Mouse (Mus musculus) ZHBTc4 (cell line): ENCODE data around the gene Bclaf3.

Experiments
- DNase-seq: peaks from one replicate; pipeline ENCODE4 v3.0.0-alpha.2; 2011; ENCODE audit warnings: low read depth, low spot score

Bclaf3 gene

DNA sequence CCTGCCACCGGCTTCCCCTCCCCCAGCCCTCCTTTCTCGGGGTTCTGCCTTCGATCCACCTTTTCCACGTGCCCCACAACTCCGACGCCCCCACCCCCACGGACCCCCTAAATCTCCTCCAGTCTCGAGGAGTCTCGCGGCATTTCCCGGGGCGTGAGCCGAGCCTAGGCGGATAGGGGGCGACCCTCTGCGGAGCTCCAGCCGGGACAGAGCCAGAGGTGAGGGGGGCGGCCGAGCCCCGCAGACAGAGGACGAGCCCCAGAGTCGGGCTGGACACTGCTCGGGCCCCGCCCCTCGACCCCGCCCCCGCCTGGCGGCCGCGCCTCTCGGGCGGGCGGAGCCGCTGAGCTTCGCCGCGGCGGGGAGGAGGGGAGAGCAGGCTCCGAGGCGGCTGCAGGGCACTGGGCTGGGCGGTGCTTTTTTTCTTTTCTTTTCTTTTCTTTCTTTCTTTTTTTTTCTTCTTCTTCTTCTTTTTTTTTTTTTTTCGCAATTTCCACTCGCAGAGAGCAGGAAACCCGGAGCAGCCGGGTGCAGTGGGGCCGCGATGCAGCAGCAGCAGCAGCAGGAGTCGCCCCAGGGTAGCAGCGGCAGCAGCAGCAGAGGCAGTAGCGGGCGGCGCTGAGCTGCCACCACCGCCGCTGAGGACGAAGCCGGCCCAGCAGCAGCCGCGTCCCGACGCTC is 100.6 kb downstream of the Bclaf3 start, which contains the start of gene Sh3kbp1:
Sh3kbp1 (plus strand) TSS at position 366 of the 681 bp plus-strand sequence.
- peak; percentile 56 for DNase-seq

DNA sequence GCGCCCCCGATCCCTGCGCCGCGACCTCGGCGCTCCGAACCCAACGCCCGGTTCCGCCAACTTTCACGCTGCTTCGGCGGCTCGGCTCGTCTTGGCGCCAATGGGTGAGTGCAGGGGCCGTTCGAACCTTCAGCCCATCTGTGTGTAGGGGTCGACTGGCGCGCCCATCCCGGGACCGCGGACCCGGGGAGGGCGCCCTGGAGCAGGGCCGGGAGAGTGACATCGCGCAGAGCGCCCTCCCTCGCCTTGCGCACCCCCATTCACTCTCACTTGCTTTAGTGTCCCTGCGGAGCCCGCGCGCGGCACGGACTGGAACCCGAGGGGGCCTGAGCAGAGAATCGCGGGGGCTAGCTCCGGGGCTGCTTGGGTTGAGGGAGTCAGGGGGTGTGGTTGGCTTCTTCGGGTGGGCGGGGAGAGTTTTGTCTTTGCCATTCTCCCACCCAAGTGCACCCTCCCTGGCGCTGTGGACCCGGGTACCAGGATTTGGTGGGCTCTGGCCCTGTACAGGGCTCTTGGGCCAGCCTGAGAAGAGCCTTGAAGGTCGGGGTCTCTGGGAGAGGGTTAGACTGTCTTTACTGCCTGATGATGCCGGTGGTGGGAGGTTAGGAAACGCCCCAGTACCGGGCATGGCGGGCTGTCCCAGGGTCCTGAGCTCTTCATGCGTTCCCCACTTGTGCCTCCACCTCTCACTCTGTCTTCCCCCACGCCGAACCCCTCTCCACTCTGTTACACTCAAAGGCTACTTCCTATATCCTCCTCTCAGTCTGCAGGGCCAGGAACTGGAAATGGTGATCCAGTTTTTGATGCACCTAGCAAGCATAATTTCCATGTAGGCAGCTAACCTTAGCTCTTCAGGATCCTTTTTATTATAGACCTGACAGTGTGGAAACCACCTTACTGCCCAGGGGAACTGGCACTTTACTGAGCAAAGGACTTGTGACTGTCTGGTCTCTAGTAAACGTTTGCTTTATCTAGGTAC is 101.4 kb downstream of the Bclaf3 start:
- peak; percentile 52 for DNase-seq

DNA sequence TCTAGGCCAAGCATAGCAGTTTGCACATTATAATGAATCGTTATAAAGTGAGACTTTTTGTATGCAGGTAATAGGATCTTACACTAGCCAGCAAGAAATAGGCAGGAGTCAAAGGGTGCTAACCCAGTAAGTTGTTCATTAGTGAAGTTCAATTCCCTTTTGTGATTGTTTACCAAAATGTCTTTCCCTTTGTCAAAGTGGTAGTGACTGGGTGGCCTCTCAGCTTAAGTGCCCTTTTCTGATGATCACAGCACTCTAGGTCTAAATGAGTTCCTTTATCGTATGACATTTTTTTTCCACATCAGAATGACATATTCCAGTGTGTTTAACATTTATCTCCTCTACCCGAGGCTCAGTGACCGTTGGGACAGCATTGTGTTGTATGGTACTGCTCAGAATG is 102.1 kb downstream of the Bclaf3 start:
- DNase-seq = no peak

DNA sequence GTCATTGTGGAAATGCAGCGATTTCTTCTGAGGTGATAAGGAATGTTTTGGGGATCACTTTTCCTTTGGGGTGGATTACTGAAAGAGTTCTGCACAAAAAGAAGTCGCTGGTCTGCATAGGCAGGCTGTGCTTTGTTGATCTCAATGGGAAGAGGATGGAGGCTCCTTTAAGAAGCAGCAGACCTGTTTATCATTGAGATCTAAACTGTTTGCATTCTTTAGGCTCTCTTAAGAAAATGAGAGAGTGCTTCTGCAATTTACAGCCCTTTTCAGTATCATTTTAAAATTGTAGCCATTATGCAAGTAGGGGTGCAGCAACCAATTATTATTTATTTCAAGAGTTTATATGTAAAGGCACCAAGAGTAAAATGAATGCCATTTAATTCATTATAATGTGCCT is 102.7 kb downstream of the Bclaf3 start:
- no peak for DNase-seq

DNA sequence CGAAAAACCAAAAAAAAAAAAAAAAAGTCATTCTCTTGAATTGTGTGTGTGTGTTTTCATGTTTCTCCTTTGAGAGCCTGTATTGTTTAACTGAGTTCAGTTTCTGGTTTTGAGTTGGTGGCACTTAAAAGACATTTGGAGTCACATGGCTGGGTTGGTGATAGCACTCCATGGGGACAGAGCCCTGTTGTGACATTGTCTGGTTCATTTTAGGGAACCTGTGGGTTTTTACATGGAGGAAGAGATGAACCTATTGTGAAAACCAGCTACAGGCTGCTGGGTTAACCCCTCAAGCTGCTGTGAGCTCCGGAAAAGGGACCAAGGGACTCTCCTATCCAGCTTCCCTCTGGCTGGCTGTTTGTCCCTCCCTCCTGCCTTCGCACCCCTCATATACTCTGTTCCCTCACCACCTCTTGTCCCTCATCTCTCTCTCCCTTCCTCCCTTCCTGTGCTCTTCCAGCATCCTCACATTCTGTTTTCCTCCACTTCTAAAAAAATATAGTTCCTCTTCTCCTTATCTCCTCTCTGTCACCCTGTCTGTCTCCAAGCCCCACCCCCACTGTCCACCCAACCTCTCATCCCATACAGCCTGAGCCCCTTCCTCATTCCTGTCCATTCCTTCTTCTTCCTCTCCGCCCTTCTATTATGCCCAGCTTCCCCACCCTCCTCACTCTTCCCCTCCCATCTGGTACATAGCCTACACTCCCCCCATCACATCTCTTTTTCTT is 112.2 kb downstream of the Bclaf3 start:
- no peak for DNase-seq

DNA sequence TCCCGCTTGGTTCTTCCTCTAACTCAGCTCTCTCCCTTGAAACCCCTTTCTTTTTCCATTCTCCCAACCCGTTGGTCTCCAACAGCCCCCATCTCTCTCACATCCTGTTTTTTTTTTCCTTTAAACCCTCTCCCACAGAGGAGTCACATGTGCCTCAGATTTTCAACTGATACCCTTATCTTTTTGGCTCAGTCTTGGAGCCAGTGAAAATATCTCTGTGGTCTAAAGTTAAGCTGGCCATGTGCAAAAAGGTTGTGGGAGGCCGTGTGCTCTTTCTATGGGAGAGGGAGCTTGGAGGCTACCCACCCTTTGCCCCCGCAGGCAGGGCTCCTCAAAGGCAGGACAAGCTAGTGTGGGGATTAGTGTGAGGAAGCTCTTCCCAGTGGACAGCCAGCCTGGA is 113.5 kb downstream of the Bclaf3 start:
- DNase-seq = no peak
